ENCODE assay signal across 9 mouse cellular contexts in the genomic region with DNA sequence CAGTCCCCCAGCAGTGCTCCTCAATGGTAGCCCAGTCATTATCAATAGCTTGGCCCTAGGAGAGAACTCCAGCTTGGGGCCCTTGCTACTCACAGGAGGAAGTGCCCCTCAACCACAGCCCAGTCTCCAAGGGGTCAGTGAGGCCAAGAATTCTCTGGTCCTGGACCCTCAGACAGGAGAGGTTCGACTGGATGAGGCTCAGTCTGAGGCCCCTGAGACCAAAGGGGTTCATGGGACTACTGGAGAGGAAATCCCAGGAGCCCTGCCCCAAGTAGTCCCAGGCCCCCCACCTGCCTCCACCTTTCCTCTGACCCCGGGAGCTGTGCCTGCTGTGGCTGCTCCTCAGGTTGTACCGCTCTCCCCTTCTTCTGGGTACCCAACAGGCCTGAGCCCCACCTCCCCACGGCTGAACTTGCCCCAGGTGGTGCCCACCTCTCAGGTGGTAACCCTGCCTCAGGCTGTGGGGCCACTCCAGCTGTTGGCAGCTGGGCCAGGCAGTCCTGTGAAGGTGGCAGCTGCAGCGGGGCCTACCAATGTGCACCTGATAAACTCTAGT. TPM values are rescaled to one million over a fixed set of nuclear protein-coding genes. Genes with fewer than 3 reads are reported as not detected.
DNase-seq lines count a peak whose midpoint lies in the region; ATAC-seq and TF ChIP-seq lines count a peak whose summit lies in the region.
"Had no signal": no experiment of that assay in that cellular context is flagged by ENCODE, and none has a peak within 500 bp of the region (broad histone marks: within the 10 kb centered on the region; RNA-seq: fewer than 3 reads in every experiment).

No protein-coding gene starts in this region.

- H3K4me3 ChIP-seq in kidney, postnatal 0 days (replicated peaks; ENCODE audit: low read depth, low read length), result peak overlapping the region; percentile 76
- H3K4me3 ChIP-seq in forebrain, embryonic 12.5 days (replicated peaks), result peak overlapping the region; percentile 72
- H3K4me3 ChIP-seq in limb, embryonic 11.5 days (ENCODE audit: low read depth, low read length), result peak overlapping the region; percentile 82
- H3K4me3 ChIP-seq in neural tube, embryonic 13.5 days, result peak overlapping the region; percentile 59

- peaks cover 20% of the 10 kb centered on the region for H3K4me1 ChIP-seq in kidney, postnatal 0 days (replicated peaks; ENCODE audit: insufficient read depth, low read length)
- H3K4me1 ChIP-seq in forebrain, embryonic 12.5 days, result peaks cover 54% of the 10 kb centered on the region
- H3K4me1 ChIP-seq in limb, embryonic 11.5 days (ENCODE audit: control insufficient read depth, insufficient read depth, low read length), result peaks cover 18% of the 10 kb centered on the region
- H3K4me1 ChIP-seq in neural tube, embryonic 13.5 days (replicated peaks), result peaks cover 56% of the 10 kb centered on the region

- 50% methylated on average over 5 of the region's 5 CpGs for WGBS in kidney, postnatal 0 days
- WGBS in forebrain, embryonic 12.5 days, result 55% methylated on average over 5 of the region's 5 CpGs
- WGBS in limb, embryonic 11.5 days, result 57% methylated on average over 5 of the region's 5 CpGs
- WGBS in neural tube, embryonic 13.5 days, result 45% methylated on average over 5 of the region's 5 CpGs

- ATAC-seq in kidney, postnatal 0 days (replicated peaks; ENCODE audit: low FRiP score, low read depth), result no peak
- ATAC-seq in forebrain, embryonic 12.5 days (ENCODE audit: low FRiP score), result no peak
- no peak for ATAC-seq in limb, embryonic 11.5 days (ENCODE audit: insufficient number of reproducible peaks, low FRiP score, low TSS enrichment, low read depth)
- no peak for ATAC-seq in neural tube, embryonic 13.5 days (ENCODE audit: low read depth)
- ATAC-seq in megakaryocyte-erythroid progenitor cell, adult 5-6 weeks (replicated peaks; ENCODE audit: low FRiP score, low TSS enrichment, poor library complexity, severe bottlenecking), result no peak

- intact Hi-C loops in left cerebral cortex, postnatal 10 days (cut with DNase I), result no loop called here

- H3K27me3 ChIP-seq in kidney, postnatal 0 days (ENCODE audit: insufficient read depth, low read length), result no peaks in the 10 kb centered on the region
- peaks cover 13% of the 10 kb centered on the region for H3K27me3 ChIP-seq in forebrain, embryonic 12.5 days
- H3K27me3 ChIP-seq in limb, embryonic 11.5 days (ENCODE audit: control insufficient read depth, insufficient read depth, low read length), result no peaks in the 10 kb centered on the region
- peaks cover 27% of the 10 kb centered on the region for H3K27me3 ChIP-seq in neural tube, embryonic 13.5 days

- no peak for DNase-seq in kidney, postnatal 0 days (ENCODE audit: low spot score)
- DNase-seq in kidney, adult 11 months, result no peak
- no peak for DNase-seq in limb, embryonic 11.5 days (ENCODE audit: low spot score)
- no peak for DNase-seq in right cerebral cortex, postnatal 10 days (ENCODE audit: low spot score in 2 of 2)
- DNase-seq in left cerebral cortex, postnatal 10 days (ENCODE audit: extremely low spot score in 1 of 2, low spot score in 2 of 2), result no peak
- DNase-seq: cerebellum, adult 18-20 months had no signal

- H3K27ac ChIP-seq in kidney, postnatal 0 days, result 0 out of 2 replicates have a peak overlapping the region, but pooled peaks have one; percentile 96
- no peak overlapping the region for H3K27ac ChIP-seq in forebrain, embryonic 12.5 days
- H3K27ac ChIP-seq in limb, embryonic 11.5 days (replicated peaks; ENCODE audit: low read depth, low read length), result no peak overlapping the region; the same call in 1 of the 2 replicates
- no peak overlapping the region for H3K27ac ChIP-seq in neural tube, embryonic 13.5 days (replicated peaks)

- peak overlapping the region; percentile 86; the same call in 1 of the 2 replicates for H3K9ac ChIP-seq in kidney, postnatal 0 days (ENCODE audit: low read depth, low read length)
- H3K9ac ChIP-seq in forebrain, embryonic 12.5 days, result peak overlapping the region; percentile 91
- peak overlapping the region; percentile 60 for H3K9ac ChIP-seq in limb, embryonic 11.5 days (ENCODE audit: low read length)
- peak overlapping the region; percentile 72 for H3K9ac ChIP-seq in neural tube, embryonic 13.5 days

- TF ChIP-seq CTCF in kidney, postnatal 0 days (IDR thresholded peaks at IDR 0.05; ENCODE audit: low read depth), result no peak

- H3K4me2 ChIP-seq in kidney, postnatal 0 days (ENCODE audit: low read length), result peak overlapping the region; percentile 92
- H3K4me2 ChIP-seq in forebrain, embryonic 12.5 days, result peak overlapping the region; percentile 95
- peak overlapping the region; percentile 96 for H3K4me2 ChIP-seq in limb, embryonic 11.5 days (ENCODE audit: low read depth, severe bottlenecking)
- H3K4me2 ChIP-seq in neural tube, embryonic 13.5 days, result peak overlapping the region; percentile 95

- no peaks in the 10 kb centered on the region for H3K9me3 ChIP-seq in kidney, postnatal 0 days (replicated peaks; ENCODE audit: low read length)
- no peaks in the 10 kb centered on the region for H3K9me3 ChIP-seq in forebrain, embryonic 12.5 days
- H3K9me3 ChIP-seq in limb, embryonic 11.5 days (ENCODE audit: control insufficient read depth, low read length), result no peaks in the 10 kb centered on the region; the same call in 1 of the 2 replicates
- no peaks in the 10 kb centered on the region for H3K9me3 ChIP-seq in neural tube, embryonic 13.5 days

- no peaks in the 10 kb centered on the region for H3K36me3 ChIP-seq in kidney, postnatal 0 days (ENCODE audit: insufficient read depth, low read length)
- H3K36me3 ChIP-seq in forebrain, embryonic 12.5 days (replicated peaks), result peaks cover 12% of the 10 kb centered on the region
- H3K36me3 ChIP-seq in limb, embryonic 11.5 days (ENCODE audit: control insufficient read depth, insufficient read depth, low read length), result no peaks in the 10 kb centered on the region
- peaks cover 6% of the 10 kb centered on the region for H3K36me3 ChIP-seq in neural tube, embryonic 13.5 days

RNA-seq across cellular contexts. Expression of a gene that starts 2.1 kb away (rescaled TPM):
- 7.6 and 7.9 TPM in 2 replicates for polyA plus RNA-seq in kidney, postnatal 0 days (2015; fragmentation: Nextera tagmentation; extraction: Ambion mirVana)
- 5.8 and 7.3 TPM in 2 replicates for polyA plus RNA-seq in forebrain, embryonic 12.5 days (2016; fragmentation: Nextera tagmentation; extraction: Ambion mirVana)
- polyA plus RNA-seq in limb, embryonic 11.5 days (2014; fragmentation: Nextera tagmentation; extraction: Ambion mirVana), result 8.7 and 8.9 TPM in 2 replicates
- 2.5 and 3.2 TPM in 2 replicates for polyA plus RNA-seq in neural tube, embryonic 13.5 days (2015; fragmentation: Nextera tagmentation; extraction: Ambion mirVana)
- 8.9 and 10.1 TPM in 2 replicates for total RNA-seq in megakaryocyte-erythroid progenitor cell, adult 5-6 weeks (2014; fragmentation: Nextera tagmentation)
- total RNA-seq in megakaryocyte-erythroid progenitor cell, adult 5-6 weeks (2017), result 2.1 and 2.2 TPM in 2 replicates
- 1 to 10 TPM; 1.5 to 1.9 TPM for total RNA-seq in left cerebral cortex, postnatal 10 days (2021)

RNA-seq across cellular contexts. Expression of a gene that starts 12.8 kb away (rescaled TPM):
- polyA plus RNA-seq in kidney, postnatal 0 days (2015; fragmentation: Nextera tagmentation; extraction: Ambion mirVana), result 9.4 and 11.6 TPM in 2 replicates
- polyA plus RNA-seq in forebrain, embryonic 12.5 days (2016; fragmentation: Nextera tagmentation; extraction: Ambion mirVana), result 10.6 and 12.3 TPM in 2 replicates
- 8.6 and 9.2 TPM in 2 replicates for polyA plus RNA-seq in limb, embryonic 11.5 days (2014; fragmentation: Nextera tagmentation; extraction: Ambion mirVana)
- 10.5 and 10.7 TPM in 2 replicates for polyA plus RNA-seq in neural tube, embryonic 13.5 days (2015; fragmentation: Nextera tagmentation; extraction: Ambion mirVana)
- 15.1 and 19.8 TPM in 2 replicates for total RNA-seq in megakaryocyte-erythroid progenitor cell, adult 5-6 weeks (2014; fragmentation: Nextera tagmentation)
- total RNA-seq in megakaryocyte-erythroid progenitor cell, adult 5-6 weeks (2017), result 3.9 and 7.5 TPM in 2 replicates
- total RNA-seq in left cerebral cortex, postnatal 10 days (2021), result 10 to 100 TPM; 30.2 to 31.5 TPM

RNA-seq across cellular contexts. Expression of a gene that starts 20.5 kb away (rescaled TPM):
- polyA plus RNA-seq in kidney, postnatal 0 days (2015; fragmentation: Nextera tagmentation; extraction: Ambion mirVana), result 12.2 and 16.9 TPM in 2 replicates
- polyA plus RNA-seq in forebrain, embryonic 12.5 days (2016; fragmentation: Nextera tagmentation; extraction: Ambion mirVana), result 18.2 and 19.0 TPM in 2 replicates
- 18.8 and 25.6 TPM in 2 replicates for polyA plus RNA-seq in limb, embryonic 11.5 days (2014; fragmentation: Nextera tagmentation; extraction: Ambion mirVana)
- 25.1 and 26.0 TPM in 2 replicates for polyA plus RNA-seq in neural tube, embryonic 13.5 days (2015; fragmentation: Nextera tagmentation; extraction: Ambion mirVana)
- total RNA-seq in megakaryocyte-erythroid progenitor cell, adult 5-6 weeks (2014; fragmentation: Nextera tagmentation), result 28.5 and 29.2 TPM in 2 replicates
- 7.7 and 10.6 TPM in 2 replicates for total RNA-seq in megakaryocyte-erythroid progenitor cell, adult 5-6 weeks (2017)
- total RNA-seq in left cerebral cortex, postnatal 10 days (2021), result 100 to 1,000 TPM; 155 to 157 TPM

RNA-seq across cellular contexts. Expression of a gene that starts 21.7 kb away (rescaled TPM):
- 2.0 TPM in 2 replicates for polyA plus RNA-seq in kidney, postnatal 0 days (2015; fragmentation: Nextera tagmentation; extraction: Ambion mirVana)
- 1.1 and 1.8 TPM in 2 replicates for polyA plus RNA-seq in forebrain, embryonic 12.5 days (2016; fragmentation: Nextera tagmentation; extraction: Ambion mirVana)
- polyA plus RNA-seq in limb, embryonic 11.5 days (2014; fragmentation: Nextera tagmentation; extraction: Ambion mirVana), result 1.8 and 2.0 TPM in 2 replicates
- polyA plus RNA-seq in neural tube, embryonic 13.5 days (2015; fragmentation: Nextera tagmentation; extraction: Ambion mirVana), result 2.1 and 2.3 TPM in 2 replicates
- total RNA-seq in megakaryocyte-erythroid progenitor cell, adult 5-6 weeks (2014; fragmentation: Nextera tagmentation), result 0.22 and 0.35 TPM in 2 replicates
- 0.65 TPM in 1 of 2 replicates, not detected in the other for total RNA-seq in megakaryocyte-erythroid progenitor cell, adult 5-6 weeks (2017)
- 1 to 10 TPM; 1.5 to 3.1 TPM for total RNA-seq in left cerebral cortex, postnatal 10 days (2021)

RNA-seq across cellular contexts. Expression of a gene that starts 23.2 kb away (rescaled TPM):
- polyA plus RNA-seq in kidney, postnatal 0 days (2015; fragmentation: Nextera tagmentation; extraction: Ambion mirVana), result 12.1 and 13.0 TPM in 2 replicates
- polyA plus RNA-seq in forebrain, embryonic 12.5 days (2016; fragmentation: Nextera tagmentation; extraction: Ambion mirVana), result 18.4 and 23.1 TPM in 2 replicates
- polyA plus RNA-seq in limb, embryonic 11.5 days (2014; fragmentation: Nextera tagmentation; extraction: Ambion mirVana), result 9.3 and 9.8 TPM in 2 replicates
- polyA plus RNA-seq in neural tube, embryonic 13.5 days (2015; fragmentation: Nextera tagmentation; extraction: Ambion mirVana), result 17.7 and 18.1 TPM in 2 replicates
- 6.3 and 8.6 TPM in 2 replicates for total RNA-seq in megakaryocyte-erythroid progenitor cell, adult 5-6 weeks (2014; fragmentation: Nextera tagmentation)
- total RNA-seq in megakaryocyte-erythroid progenitor cell, adult 5-6 weeks (2017), result 6.1 and 7.8 TPM in 2 replicates
- 10 to 100 TPM; 13.0 to 13.6 TPM for total RNA-seq in left cerebral cortex, postnatal 10 days (2021)
